Mouse (Mus musculus) limb, embryonic 15.5 days (tissue): ENCODE results near the gene Gm42372. TPM values are rescaled to one million over a fixed set of nuclear protein-coding genes. Genes with fewer than 3 reads are reported as not detected.
A peak's percentile ranks its signal among the peaks of the same experiment; 100 is the strongest.

Experiments used
- ATAC-seq: fragments of 200-750 bp; cut with Nextera tagmentation; 2 replicates; pipeline ENCODE4 v1.8.0; 2017; ENCODE audit warnings: low read depth, moderate TSS enrichment; ENCODE audit not compliant: insufficient number of reproducible peaks, low FRiP score, low TSS enrichment
- H3K27ac ChIP-seq: fragments of 300-500 bp; sonication (generic); 2 replicates; pipeline ENCODE4 v1.5.1; 2015; ENCODE audit warnings: moderate library complexity, mild to moderate bottlenecking, inconsistent platforms
- H3K27me3 ChIP-seq: fragments of 300-500 bp; sonication (generic); 2 replicates; pipeline ENCODE4 v1.6.1; 2015; ENCODE audit warnings: inconsistent platforms
- H3K36me3 ChIP-seq: fragments of 300-500 bp; sonication (generic); 2 replicates; pipeline ENCODE4 v1.6.1; 2015; ENCODE audit warnings: inconsistent platforms
- H3K4me1 ChIP-seq: fragments of 300-500 bp; sonication (generic); 2 replicates; pipeline ENCODE4 v1.6.1; 2015; ENCODE audit warnings: inconsistent platforms
- H3K4me2 ChIP-seq: fragments of 300-500 bp; sonication (generic); 2 replicates; pipeline ENCODE4 v1.6.1; 2015; ENCODE audit warnings: mild to moderate bottlenecking, inconsistent platforms
- H3K4me3 ChIP-seq: fragments of 300-500 bp; sonication (generic); 2 replicates; pipeline ENCODE4 v1.5.1; 2015; ENCODE audit warnings: mild to moderate bottlenecking, inconsistent platforms
- H3K9ac ChIP-seq: fragments of 300-500 bp; sonication (generic); 2 replicates; pipeline ENCODE4 v1.6.1; 2015; ENCODE audit warnings: inconsistent platforms
- H3K9me3 ChIP-seq: fragments of 300-500 bp; sonication (generic); 2 replicates; pipeline ENCODE4 v1.6.1; 2016; ENCODE audit warnings: inconsistent platforms
- WGBS: fragments of 180-500 bp; shearing (Covaris S2); methylation state at CpG from one replicate; pipeline ENCODE4 v1.1.7; 2015; 5-methylcytosine and 5-hydroxymethylcytosine counted together
- polyA plus RNA-seq: library from polyadenylated mRNA; unstranded; fragments of >200 nt; fragmentation: Nextera tagmentation; extraction: Ambion mirVana; gene quantifications from 2 replicates; pipeline ENCODE4 v1.2.1, GENCODE M21; 2015

The Gm42372 gene
- polyA plus RNA-seq, 1 experiment from 2014 or later, result 0.14 TPM

GRCm38 (mm10) chr7:16974018-16974417 is 8.9 kb upstream of the Gm42372 start:
- H3K4me2 ChIP-seq, result no peak overlapping the region
- no peak overlapping the region for H3K27ac ChIP-seq
- H3K27me3 ChIP-seq, result no peaks in the 10 kb centered on the region
- no peak overlapping the region for H3K9ac ChIP-seq
- no peaks in the 10 kb centered on the region for H3K4me1 ChIP-seq
- ATAC-seq, result no peak
- no peaks in the 10 kb centered on the region for H3K9me3 ChIP-seq
- 60% methylated on average over 6 of the region's 6 CpGs for WGBS
- H3K4me3 ChIP-seq, result no peak overlapping the region
- no peaks in the 10 kb centered on the region for H3K36me3 ChIP-seq

DNA sequence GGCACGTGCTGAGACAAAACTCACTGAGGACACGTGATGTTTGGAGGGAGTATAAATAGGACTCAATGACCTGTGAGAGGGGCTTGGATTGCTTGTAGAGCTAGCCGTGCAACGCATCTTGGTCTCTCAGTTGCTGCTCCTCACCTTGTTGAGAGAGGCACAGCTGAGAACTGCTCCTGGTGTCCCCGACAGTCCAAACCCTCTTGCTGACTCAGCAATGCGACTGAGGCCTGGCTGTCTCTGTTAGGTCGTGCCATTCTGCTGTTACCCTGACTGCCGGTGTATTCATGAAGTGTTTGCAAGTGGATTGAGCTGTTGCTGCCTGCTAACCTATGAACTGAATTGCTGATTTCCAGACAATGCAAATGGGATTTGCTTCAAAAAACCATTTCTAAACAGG is 6.6 kb upstream of the Gm42372 start:
- WGBS, result 68% methylated on average over 8 of the region's 8 CpGs
- no peaks in the 10 kb centered on the region for H3K36me3 ChIP-seq
- H3K4me1 ChIP-seq, result peaks cover 10% of the 10 kb centered on the region
- H3K9ac ChIP-seq, result no peak overlapping the region
- H3K4me3 ChIP-seq, result no peak overlapping the region
- H3K27me3 ChIP-seq, result no peaks in the 10 kb centered on the region
- no peak overlapping the region for H3K4me2 ChIP-seq
- no peaks in the 10 kb centered on the region for H3K9me3 ChIP-seq
- no peak overlapping the region for H3K27ac ChIP-seq
- ATAC-seq, result no peak

GRCm38 (mm10) chr7:16978173-16978572 is 4.7 kb upstream of the Gm42372 start:
- Histone ChIP-seq H3K4me2 (no peak overlapping the region), H3K36me3 (no peaks in the 10 kb centered on the region), H3K4me3 (no peak overlapping the region), H3K27me3 (no peaks in the 10 kb centered on the region), H3K9ac (no peak overlapping the region), H3K9me3 (no peaks in the 10 kb centered on the region), H3K4me1 (peaks cover 16% of the 10 kb centered on the region), H3K27ac (no peak overlapping the region)
- 81% methylated on average over 6 of the region's 6 CpGs for WGBS
- no peak for ATAC-seq

DNA sequence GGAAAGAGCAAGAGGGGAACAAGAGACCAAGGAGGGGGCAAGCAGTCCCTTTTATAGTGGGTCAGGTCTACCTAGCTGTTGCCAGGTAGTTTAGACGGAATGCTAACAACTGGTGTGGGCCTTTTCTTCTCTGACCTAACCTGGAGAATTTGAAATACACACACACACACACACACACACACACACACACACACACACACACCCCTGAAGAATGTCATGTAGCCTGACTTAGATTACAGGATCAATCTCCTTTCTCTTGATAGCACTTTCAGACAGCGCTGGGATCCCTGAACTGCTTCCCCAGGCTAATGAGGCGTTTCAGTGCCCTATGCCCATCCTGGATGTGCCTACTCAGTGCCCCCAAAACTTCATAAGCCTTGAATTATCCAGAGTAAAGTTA is 4.3 kb upstream of the Gm42372 start:
- no peaks in the 10 kb centered on the region for H3K27me3 ChIP-seq
- H3K9ac ChIP-seq, result no peak overlapping the region
- no peaks in the 10 kb centered on the region for H3K9me3 ChIP-seq
- H3K4me1 ChIP-seq, result peaks cover 18% of the 10 kb centered on the region
- H3K4me2 ChIP-seq, result no peak overlapping the region
- no peak for ATAC-seq
- no peak overlapping the region for H3K4me3 ChIP-seq
- no peak overlapping the region for H3K27ac ChIP-seq
- H3K36me3 ChIP-seq, result no peaks in the 10 kb centered on the region
- WGBS, result 95% methylated on average over 3 of the region's 3 CpGs

DNA sequence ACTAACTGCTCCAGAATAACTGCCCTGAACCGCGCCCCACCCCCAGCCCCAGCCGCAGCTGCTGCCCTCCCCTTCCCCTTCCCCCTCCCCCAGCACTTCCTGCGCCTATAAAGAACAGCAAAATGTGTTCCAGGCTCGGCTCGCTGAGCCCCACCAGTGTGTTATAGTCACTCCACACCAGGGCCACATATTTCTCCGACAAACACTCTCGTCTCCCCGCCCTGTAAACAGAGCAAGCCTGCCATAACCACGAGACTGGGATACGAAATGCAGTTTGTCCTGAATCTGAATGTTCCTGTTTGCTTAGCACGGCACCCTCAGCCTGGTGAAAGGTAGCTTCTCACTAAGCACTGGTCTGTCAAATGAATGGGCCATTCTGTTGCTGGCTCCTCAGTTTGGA is 2.5 kb upstream of the Gm42372 start:
- no peak overlapping the region for H3K9ac ChIP-seq
- under 1% methylated on average over 12 of the region's 12 CpGs for WGBS
- ATAC-seq, result peak; percentile 84

DNA sequence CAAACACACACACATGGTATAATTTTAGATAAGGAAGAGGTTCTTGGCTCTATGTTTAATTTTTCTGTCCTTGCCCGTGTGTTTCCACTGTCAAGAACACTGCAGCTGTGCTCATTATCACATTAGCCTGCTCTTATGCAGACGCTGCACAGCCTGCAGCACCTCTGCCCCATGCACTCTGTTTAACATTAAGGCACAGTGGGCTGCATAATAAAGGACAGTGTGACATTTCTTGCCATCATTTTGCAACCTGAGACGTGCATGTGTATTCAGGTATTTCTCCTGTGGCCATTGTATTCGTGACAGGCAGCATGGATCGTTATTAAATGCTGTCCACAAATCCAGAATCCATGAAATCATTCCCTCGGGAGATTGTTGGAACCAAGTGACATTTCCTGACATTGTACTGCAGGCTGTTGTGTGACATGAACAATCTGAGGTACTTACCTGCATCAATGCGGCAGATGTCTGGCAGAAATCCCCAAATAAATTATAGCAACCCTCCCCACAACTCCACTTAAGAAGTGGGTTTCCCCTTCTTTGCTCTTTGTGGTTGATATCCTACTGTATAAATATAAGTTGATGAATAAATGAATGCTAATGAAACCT is 4.8 kb downstream of the Gm42372 start:
- Histone ChIP-seq H3K4me2 (no peak overlapping the region), H3K9ac (no peak overlapping the region), H3K27ac (peak overlapping the region; percentile 47), H3K36me3 (no peaks in the 10 kb centered on the region), H3K9me3 (no peaks in the 10 kb centered on the region), H3K4me3 (no peak overlapping the region), H3K4me1 (peaks cover 48% of the 10 kb centered on the region), H3K27me3 (no peaks in the 10 kb centered on the region)
- 24% methylated on average over 7 of the region's 7 CpGs for WGBS
- ATAC-seq, result no peak

More for the DNA sequence above, 2.5 kb upstream of the Gm42372 start:
- peak overlapping the region; percentile 24 for H3K4me3 ChIP-seq
- H3K27ac ChIP-seq, result peak overlapping the region; percentile 87
- no peaks in the 10 kb centered on the region for H3K27me3 ChIP-seq
- peaks cover 18% of the 10 kb centered on the region for H3K4me1 ChIP-seq
- H3K9me3 ChIP-seq, result no peaks in the 10 kb centered on the region
- H3K36me3 ChIP-seq, result no peaks in the 10 kb centered on the region
- H3K4me2 ChIP-seq, result peak overlapping the region; percentile 47

- no peak overlapping the region for H3K4me2 ChIP-seq
- H3K9ac ChIP-seq, result no peak overlapping the region
- H3K27me3 ChIP-seq, result no peaks in the 10 kb centered on the region
- H3K4me1 ChIP-seq, result peaks cover 46% of the 10 kb centered on the region
- WGBS, result 20% methylated on average over 3 of the region's 3 CpGs
- no peak; the same call in 1 of the 2 replicates for ATAC-seq
- H3K36me3 ChIP-seq, result no peaks in the 10 kb centered on the region
- no peaks in the 10 kb centered on the region for H3K9me3 ChIP-seq
- H3K4me3 ChIP-seq, result no peak overlapping the region
- H3K27ac ChIP-seq, result peak overlapping the region; percentile 47
Observed at GRCm38 (mm10) chr7:16988405-16988804, 5.5 kb downstream of the Gm42372 start.

- no peak for ATAC-seq
- Histone ChIP-seq H3K27me3 (no peaks in the 10 kb centered on the region), H3K4me3 (no peak overlapping the region), H3K4me2 (0 out of 2 replicates have a peak overlapping the region, but pooled peaks have one; percentile 14), H3K9me3 (no peaks in the 10 kb centered on the region), H3K27ac (peak overlapping the region; percentile 92), H3K4me1 (peaks cover 55% of the 10 kb centered on the region), H3K9ac (no peak overlapping the region), H3K36me3 (no peaks in the 10 kb centered on the region)
- WGBS, result 32% methylated on average over 15 of the region's 15 CpGs
Observed at GRCm38 (mm10) chr7:16990006-16990744, 7.3 kb downstream of the Gm42372 start.

GRCm38 (mm10) chr7:16991681-16992450 is 9.0 kb downstream of the Gm42372 start:
- Histone ChIP-seq H3K36me3 (peaks cover 4% of the 10 kb centered on the region; the same call in 1 of the 2 replicates), H3K27ac (peak overlapping the region; percentile 92), H3K4me2 (peak overlapping the region; percentile 27; the same call in 1 of the 2 replicates), H3K4me3 (no peak overlapping the region), H3K27me3 (no peaks in the 10 kb centered on the region), H3K9ac (no peak overlapping the region), H3K9me3 (no peaks in the 10 kb centered on the region), H3K4me1 (peaks cover 71% of the 10 kb centered on the region)
- peak; percentile 64 for ATAC-seq
- WGBS, result 43% methylated on average over 18 of the region's 18 CpGs

GRCm38 (mm10) chr7:16992451-16992807 is 9.5 kb downstream of the Gm42372 start, which contains the start of gene Ccdc8:
Ccdc8 (plus strand) TSS chr7:16992708.
- Histone ChIP-seq H3K4me3 (peak within 1 kb of the TSS; percentile 65), H3K36me3 (peaks cover 8% of the 10 kb centered on the region), H3K27me3 (no peaks in the 10 kb centered on the region), H3K4me2 (peak within 1 kb of the TSS; percentile 72), H3K4me1 (peaks cover 75% of the 10 kb centered on the region), H3K27ac (peak within 1 kb of the TSS; percentile 92), H3K9me3 (no peaks in the 10 kb centered on the region), H3K9ac (no peak within 1 kb of the TSS)
- no peak for ATAC-seq
- WGBS, result 91% methylated on average over 5 of the region's 5 CpGs

DNA sequence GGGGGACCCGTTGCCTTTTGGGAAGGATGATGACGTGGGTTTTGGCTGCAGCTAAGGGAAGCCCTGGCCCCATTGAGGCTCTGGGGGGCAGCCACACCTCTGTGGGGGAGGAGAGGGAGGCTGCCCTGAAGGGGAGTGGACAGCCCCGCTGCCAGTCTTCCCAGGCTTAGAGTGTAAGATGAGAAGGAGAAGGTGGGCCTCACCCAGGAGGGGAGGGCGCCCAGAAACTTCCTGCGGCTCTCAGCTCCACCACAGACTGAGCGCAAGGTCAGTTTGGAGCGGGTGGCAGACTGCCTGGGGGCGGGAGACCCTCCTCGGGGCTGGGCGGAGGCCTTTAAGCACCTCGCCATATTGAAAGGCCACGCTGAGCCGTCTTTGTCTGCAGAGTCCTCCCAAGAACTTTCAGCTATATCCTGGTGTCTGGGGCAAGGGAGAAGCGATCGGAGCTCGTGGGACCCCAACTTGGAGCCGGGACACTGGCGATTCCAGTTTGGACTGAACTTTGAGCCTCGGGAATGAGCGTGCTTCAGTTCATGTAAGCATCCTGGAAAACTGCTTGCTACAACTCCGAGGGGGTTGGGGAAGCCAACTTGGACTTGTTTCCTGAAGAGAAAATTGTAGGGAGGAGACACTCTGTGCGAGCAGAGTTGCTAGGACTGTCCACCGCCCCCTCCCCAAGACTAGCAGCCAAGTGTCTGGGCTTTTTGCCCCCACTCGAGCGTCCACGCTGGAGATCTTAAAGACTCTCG is 10.9 kb downstream of the Gm42372 start:
- peak; percentile 96 for ATAC-seq

More for the DNA sequence above, 10.9 kb downstream of the Gm42372 start:
- Histone ChIP-seq H3K27me3 (no peaks in the 10 kb centered on the region), H3K4me2 (peak overlapping the region; percentile 72), H3K4me1 (peaks cover 71% of the 10 kb centered on the region), H3K9me3 (no peaks in the 10 kb centered on the region), H3K27ac (peak overlapping the region; percentile 92), H3K9ac (peak overlapping the region; percentile 69), H3K4me3 (peak overlapping the region; percentile 65), H3K36me3 (peaks cover 22% of the 10 kb centered on the region)
- whole genome bisulfite sequencing, result under 1% methylated on average over 27 of the region's 27 CpGs
